Mouse (Mus musculus): ENCODE results near the gene Rdh1.

- TF ChIP-seq CTCF (IDR thresholded peaks at IDR 0.05; ENCODE audit: extremely low read depth, insufficient read depth, insufficient read length, insufficient replicate concordance): no peak
- no peak for TF ChIP-seq POLR2A (IDR thresholded peaks at IDR 0.05; ENCODE audit: low read depth, low read length)
These were observed 22.0 kb upstream of the Rdh1 start for GRCm38 (mm10) chr10:127737552-127737951.

Data from spleen, adult 2 months (tissue).